Mouse (Mus musculus) intestine, postnatal 0 days (tissue): ENCODE measurements around the gene Tlx1. TPM values are rescaled to one million over a fixed set of nuclear protein-coding genes. Genes with fewer than 3 reads are reported as not detected.

Experiments used
- ATAC-seq: fragments of 200-750 bp; cut with Nextera tagmentation; 2 replicates; pipeline ENCODE4 v1.8.0; 2017; ENCODE audit warnings: mild to moderate bottlenecking, moderate TSS enrichment, moderate library complexity
- H3K27ac ChIP-seq: fragments of 300-500 bp; sonication (generic); 2 replicates; pipeline ENCODE4 v1.5.1; 2014; ENCODE audit warnings: mild to moderate bottlenecking, low read depth, low read length, moderate library complexity
- H3K27me3 ChIP-seq: fragments of 300-500 bp; sonication (generic); replicated peaks from 2 replicates; pipeline ENCODE4 v1.6.1; 2014; ENCODE audit warnings: low read length, mixed read lengths; ENCODE audit not compliant: control insufficient read depth, insufficient read depth
- H3K36me3 ChIP-seq: fragments of 300-500 bp; sonication (generic); 2 replicates; pipeline ENCODE4 v1.6.1; 2014; ENCODE audit warnings: mild to moderate bottlenecking, moderate library complexity; ENCODE audit not compliant: control insufficient read depth, insufficient read depth
- H3K4me1 ChIP-seq: fragments of 300-500 bp; sonication (generic); replicated peaks from 2 replicates; pipeline ENCODE4 v1.6.1; 2014; ENCODE audit warnings: antibody characterized with exemption, low read length, mixed read lengths; ENCODE audit not compliant: control insufficient read depth, insufficient read depth
- H3K4me2 ChIP-seq: fragments of 300-500 bp; sonication (generic); replicated peaks from 2 replicates; pipeline ENCODE4 v1.6.1; 2014; ENCODE audit warnings: low read depth, mild to moderate bottlenecking, moderate library complexity
- H3K4me3 ChIP-seq: fragments of 300-500 bp; sonication (generic); 2 replicates; pipeline ENCODE4 v1.5.1; 2014; ENCODE audit warnings: low read depth, low read length
- H3K9ac ChIP-seq: fragments of 300-500 bp; sonication (generic); 2 replicates; pipeline ENCODE4 v1.6.1; 2014; ENCODE audit warnings: mild to moderate bottlenecking, low read depth, low read length
- H3K9me3 ChIP-seq: fragments of 300-500 bp; sonication (generic); 2 replicates; pipeline ENCODE4 v1.6.1; 2016; ENCODE audit warnings: mixed run types; ENCODE audit not compliant: control insufficient read depth
- CTCF ChIP-seq: sonication (generic); IDR thresholded peaks from 2 replicates; pipeline ENCODE4 v1.5.1; 2016; ENCODE audit warnings: low read depth, mild to moderate bottlenecking, control low read depth, antibody characterized with exemption, moderate library complexity
- WGBS: fragments of 180-500 bp; shearing (Covaris S2); extraction: QIAGEN DNeasy Blood & Tissue Kit; methylation state at CpG from one replicate; pipeline ENCODE4 v1.1.7; 2014; 5-methylcytosine and 5-hydroxymethylcytosine counted together
- polyA plus RNA-seq: library from polyadenylated mRNA; unstranded; fragments of >200 nt; fragmentation: Nextera tagmentation; extraction: Ambion mirVana; gene quantifications from 2 replicates; pipeline ENCODE4 v1.2.1, GENCODE M21; 2015

The Tlx1 gene
- not detected in 2 replicates for polyA plus RNA-seq

DNA sequence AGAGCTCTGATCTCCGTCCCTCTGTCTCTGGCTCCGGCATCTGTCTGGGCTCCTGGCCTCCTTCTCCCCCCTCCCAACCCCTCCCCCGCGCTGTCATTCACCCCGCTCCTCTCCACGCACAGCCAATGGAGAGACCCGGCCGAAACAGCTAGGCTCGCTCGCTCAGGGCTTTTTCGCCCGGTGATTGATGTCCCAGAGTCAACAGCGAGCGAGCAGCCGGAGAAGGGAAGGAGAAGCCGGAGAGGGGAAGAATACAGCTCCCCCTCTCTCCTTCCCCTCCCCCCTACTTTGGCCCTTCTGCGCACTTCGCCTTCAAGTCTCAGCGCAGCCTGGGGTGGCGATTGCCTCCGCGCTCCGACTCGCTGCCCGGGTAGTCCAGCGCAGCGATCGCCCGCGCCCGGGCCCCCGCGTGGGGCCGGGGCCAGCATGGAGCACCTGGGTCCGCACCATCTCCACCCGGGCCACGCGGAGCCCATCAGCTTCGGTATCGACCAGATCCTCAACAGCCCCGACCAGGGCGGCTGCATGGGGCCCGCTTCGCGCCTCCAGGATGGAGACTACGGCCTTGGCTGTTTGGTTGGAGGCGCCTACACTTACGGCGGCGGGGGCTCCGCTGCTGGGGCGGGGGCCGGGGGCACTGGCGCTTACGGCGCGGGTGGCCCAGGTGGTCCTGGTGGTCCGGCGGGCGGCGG lies at the start of gene Tlx1:
TSS of gene Tlx1 (plus strand) at position 191 of the 692 bp plus-strand sequence.
- H3K36me3 ChIP-seq, result no peaks in the 10 kb centered on the region
- H3K4me2 ChIP-seq, result peak within 1 kb of the TSS; percentile 30; the same call in 1 of the 2 replicates
- no peaks in the 10 kb centered on the region for H3K4me1 ChIP-seq
- H3K27me3 ChIP-seq, result peaks cover 94% of the 10 kb centered on the region
- no peak for TF ChIP-seq CTCF
- no peak for ATAC-seq
- H3K27ac ChIP-seq, result no peak within 1 kb of the TSS
- peak within 1 kb of the TSS; percentile 11; the same call in 1 of the 2 replicates for H3K4me3 ChIP-seq
- H3K9me3 ChIP-seq, result no peaks in the 10 kb centered on the region
- WGBS, result 1% methylated on average over 54 of the region's 61 CpGs
- H3K9ac ChIP-seq, result no peak within 1 kb of the TSS

DNA sequence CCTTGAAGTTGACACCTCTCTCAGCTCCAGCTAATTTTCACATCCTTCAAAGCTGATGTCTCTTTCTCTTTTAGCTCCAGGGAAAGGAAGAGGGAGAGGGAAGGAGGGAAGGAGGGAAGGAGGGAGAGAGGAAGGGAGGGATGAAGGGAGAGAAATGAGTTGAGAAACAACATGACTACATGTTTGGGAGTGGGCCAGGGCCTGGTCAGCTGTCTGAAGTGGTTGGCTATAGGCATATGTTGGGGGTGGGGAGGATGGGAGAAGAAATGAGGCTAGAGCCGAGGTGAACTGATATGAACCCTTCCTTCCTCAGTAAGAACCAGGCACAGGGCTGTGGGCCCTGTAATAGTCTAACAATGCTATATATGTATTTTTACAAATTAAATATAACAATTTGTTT lies 44.9 kb upstream of the Tlx1 start:
- Histone ChIP-seq H3K27me3 (peaks cover 35% of the 10 kb centered on the region), H3K4me3 (no peak overlapping the region), H3K4me1 (no peaks in the 10 kb centered on the region), H3K4me2 (no peak overlapping the region), H3K9ac (no peak overlapping the region), H3K27ac (no peak overlapping the region), H3K9me3 (no peaks in the 10 kb centered on the region), H3K36me3 (no peaks in the 10 kb centered on the region)
- TF ChIP-seq CTCF, result no peak
- no peak for ATAC-seq
- 29% methylated on average over 1 of the region's 1 CpGs for WGBS

DNA sequence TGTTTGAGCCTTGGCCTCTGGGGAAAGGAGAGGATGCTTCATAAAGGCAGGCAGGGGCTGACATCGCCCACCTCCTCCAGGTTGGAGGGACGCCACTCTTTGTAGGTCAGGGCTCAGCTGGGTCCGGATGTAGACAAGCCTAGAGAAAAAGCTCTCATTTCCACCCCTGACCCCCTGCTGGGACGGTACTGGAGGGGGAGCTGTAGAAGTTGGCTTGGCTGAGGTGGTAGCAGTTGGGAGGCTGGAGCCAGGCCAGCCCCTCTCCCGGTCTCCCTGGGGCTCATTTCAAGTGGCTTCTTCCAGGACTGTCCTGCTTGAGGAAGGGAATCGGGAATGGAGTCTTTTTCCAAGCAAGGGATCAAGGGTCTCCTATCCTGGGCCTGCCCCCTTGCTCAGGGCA lies 43.8 kb upstream of the Tlx1 start:
- Histone ChIP-seq H3K27ac (no peak overlapping the region), H3K36me3 (no peaks in the 10 kb centered on the region), H3K27me3 (peaks cover 35% of the 10 kb centered on the region), H3K4me3 (no peak overlapping the region), H3K9ac (no peak overlapping the region), H3K4me1 (no peaks in the 10 kb centered on the region), H3K9me3 (no peaks in the 10 kb centered on the region), H3K4me2 (no peak overlapping the region)
- no peak for ATAC-seq
- 40% methylated on average over 6 of the region's 6 CpGs for WGBS
- no peak for TF ChIP-seq CTCF

DNA sequence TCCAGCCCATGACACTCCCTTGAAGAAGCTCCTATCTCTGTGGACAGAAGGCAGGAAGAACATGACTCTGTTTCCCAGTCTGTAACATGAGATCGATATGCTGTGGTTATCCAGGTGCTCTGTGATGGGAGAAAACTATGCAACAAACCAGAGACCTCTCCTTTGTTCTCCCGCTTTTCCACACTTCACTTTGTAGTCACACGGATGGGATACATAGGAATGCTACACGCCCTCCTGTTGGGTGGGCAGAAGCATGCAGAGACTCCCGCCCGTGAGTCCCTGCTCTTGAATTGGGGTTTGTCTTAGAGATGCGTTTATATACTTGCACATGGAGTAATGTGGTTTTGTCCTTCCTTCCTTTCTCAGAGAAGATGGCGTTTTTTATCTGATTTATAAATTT lies 39.8 kb upstream of the Tlx1 start:
- TF ChIP-seq CTCF, result no peak
- H3K9me3 ChIP-seq, result no peaks in the 10 kb centered on the region
- H3K27ac ChIP-seq, result no peak overlapping the region
- WGBS, result 59% methylated on average over 8 of the region's 8 CpGs
- no peak overlapping the region for H3K9ac ChIP-seq
- H3K4me2 ChIP-seq, result no peak overlapping the region
- H3K4me1 ChIP-seq, result no peaks in the 10 kb centered on the region
- H3K36me3 ChIP-seq, result no peaks in the 10 kb centered on the region
- no peak overlapping the region for H3K4me3 ChIP-seq
- no peak for ATAC-seq
- H3K27me3 ChIP-seq, result peaks cover 3% of the 10 kb centered on the region; the same call in 1 of the 2 replicates

DNA sequence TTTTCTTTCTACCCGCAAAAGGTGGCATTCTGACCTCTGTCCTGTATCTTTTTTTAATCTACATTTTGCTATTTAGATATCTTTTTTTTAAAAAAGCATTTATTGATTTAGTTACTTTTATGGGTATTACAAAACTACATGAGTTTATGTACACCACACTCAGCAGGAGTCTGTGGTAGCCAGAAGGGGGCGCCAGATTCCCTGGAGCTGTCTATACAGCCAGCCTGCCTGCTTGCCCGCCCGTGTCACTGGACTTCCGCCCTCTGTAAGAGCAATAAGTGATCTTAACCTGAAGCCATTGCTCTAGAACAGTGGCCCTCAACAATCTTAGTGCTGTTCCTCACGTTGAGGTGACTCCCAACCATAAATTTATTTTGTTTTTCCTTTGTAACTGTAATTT lies 38.0 kb upstream of the Tlx1 start:
- Histone ChIP-seq H3K4me3 (no peak overlapping the region), H3K27me3 (peaks cover 3% of the 10 kb centered on the region; the same call in 1 of the 2 replicates), H3K4me1 (no peaks in the 10 kb centered on the region), H3K9ac (no peak overlapping the region), H3K4me2 (no peak overlapping the region), H3K27ac (no peak overlapping the region), H3K9me3 (no peaks in the 10 kb centered on the region), H3K36me3 (no peaks in the 10 kb centered on the region)
- TF ChIP-seq CTCF, result peak; percentile 24
- 85% methylated on average over 6 of the region's 6 CpGs for whole genome bisulfite sequencing
- ATAC-seq, result no peak

DNA sequence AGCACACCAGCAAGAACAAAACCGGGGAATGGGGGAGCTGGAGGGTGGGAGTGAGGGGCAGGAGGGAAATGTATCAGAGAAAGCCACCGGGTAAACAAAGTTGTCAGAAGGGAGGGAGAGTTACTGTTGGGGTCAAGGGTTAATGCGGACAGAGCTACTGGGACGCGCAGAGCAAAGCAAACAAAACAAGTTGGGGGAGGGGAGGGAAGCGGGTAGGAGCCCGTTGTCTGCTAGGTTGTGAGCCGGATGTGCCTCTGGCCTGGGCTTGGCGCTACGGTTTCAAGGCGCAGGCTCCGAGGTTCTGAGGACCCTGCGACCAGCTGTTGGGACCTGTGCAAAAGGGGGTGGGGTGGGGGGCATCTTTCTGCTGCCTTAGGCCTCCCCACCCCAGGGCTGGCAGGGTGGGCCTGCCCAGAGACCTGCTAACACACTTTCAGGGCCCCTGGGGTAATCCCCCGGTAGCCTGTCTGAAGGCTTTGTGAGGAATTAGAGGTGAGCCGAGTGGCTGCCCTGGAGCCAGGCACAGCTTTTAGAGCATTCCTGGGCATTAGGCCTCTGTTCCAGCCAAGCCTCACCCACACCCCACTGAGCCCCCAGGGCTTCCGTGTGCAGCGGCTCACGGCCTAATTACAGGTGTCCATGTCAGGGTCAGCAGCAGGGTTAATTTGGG lies 36.6 kb upstream of the Tlx1 start:
- H3K36me3 ChIP-seq, result no peaks in the 10 kb centered on the region
- no peaks in the 10 kb centered on the region for H3K4me1 ChIP-seq
- H3K4me3 ChIP-seq, result no peak overlapping the region
- no peak overlapping the region for H3K27ac ChIP-seq
- TF ChIP-seq CTCF, result no peak
- peaks cover 6% of the 10 kb centered on the region; the same call in 1 of the 2 replicates for H3K27me3 ChIP-seq
- 12% methylated on average over 18 of the region's 18 CpGs for WGBS
- no peak for ATAC-seq
- H3K9me3 ChIP-seq, result no peaks in the 10 kb centered on the region
- peak overlapping the region; percentile 0; the same call in 1 of the 2 replicates for H3K4me2 ChIP-seq
- H3K9ac ChIP-seq, result no peak overlapping the region
